Mouse (Mus musculus) left cerebral cortex, postnatal 10 days (tissue): ENCODE measurements around the gene Cnst. TPM values are rescaled to one million over a fixed set of nuclear protein-coding genes. Genes with fewer than 3 reads are reported as not detected.

ENCODE experiments used
- DNase-seq, 2 experiments: peaks; one replicate each; pipeline ENCODE4 v3.0.0; 2021 to 2022; ENCODE audit warnings: low spot score in 2 of 2, mixed read lengths in 1 of 2; ENCODE audit errors: extremely low spot score in 1 of 2
- intact Hi-C: fragments of 180-260 bp; cut with DNase I; formaldehyde crosslinking; loops from one replicate; pipeline ENCODE4 v1.15.1; 2025
- total RNA-seq, 2 experiments: library from RNA; stranded (reverse); gene quantifications; 2 replicates each; pipeline ENCODE4 v1.2.3; 2021

Cnst gene
- total RNA-seq, 2 experiments from 2014 or later: 30.6 to 30.8 TPM

GRCm38 (mm10) chr1:179551336-179551735, 5.2 kb downstream of the Cnst start:
- intact Hi-C loops: no loop called here
- DNase-seq: no peak

GRCm38 (mm10) chr1:179551921-179552320, 5.8 kb downstream of the Cnst start:
- intact Hi-C loops: no loop called here
- DNase-seq: no peak

GRCm38 (mm10) chr1:179552751-179553150, 6.6 kb downstream of the Cnst start:
- intact Hi-C loops: no loop called here
- DNase-seq: no peak

GRCm38 (mm10) chr1:179553197-179553948, 7.2 kb downstream of the Cnst start:
- DNase-seq: no peak
- intact Hi-C loops: no loop called here

- intact Hi-C loops: no loop called here
- DNase-seq: no peak
Observed at GRCm38 (mm10) chr1:179553949-179554347, 7.8 kb downstream of the Cnst start.

- DNase-seq: no peak
- intact Hi-C loops: no loop called here
Observed at GRCm38 (mm10) chr1:179556921-179557320, 10.8 kb downstream of the Cnst start.

GRCm38 (mm10) chr1:179559446-179560194, 13.4 kb downstream of the Cnst start:
- DNase-seq: no peak
- intact Hi-C loops: no loop called here

GRCm38 (mm10) chr1:179560845-179561430, 14.8 kb downstream of the Cnst start:
- no peak for DNase-seq
- intact Hi-C loops: no loop called here

- intact Hi-C loops: no loop called here
- no peak for DNase-seq
Observed at GRCm38 (mm10) chr1:179563211-179563610, 17.0 kb downstream of the Cnst start.

GRCm38 (mm10) chr1:179563926-179564325, 17.8 kb downstream of the Cnst start:
- intact Hi-C loops: no loop called here
- no peak for DNase-seq

- DNase-seq: no peak
- intact Hi-C loops: no loop called here
Observed at GRCm38 (mm10) chr1:179567558-179567957, 21.4 kb downstream of the Cnst start.

GRCm38 (mm10) chr1:179568690-179569398, 22.7 kb downstream of the Cnst start:
- no peak for DNase-seq
- intact Hi-C loops: no loop called here

GRCm38 (mm10) chr1:179570482-179570881, 24.3 kb downstream of the Cnst start:
- intact Hi-C loops: no loop called here

GRCm38 (mm10) chr1:179571686-179572085, 25.5 kb downstream of the Cnst start:
- DNase-seq: no peak
- intact Hi-C loops: no loop called here

More at GRCm38 (mm10) chr1:179570482-179570881, 24.3 kb downstream of the Cnst start:
- DNase-seq: no peak

GRCm38 (mm10) chr1:179573650-179574206, 27.6 kb downstream of the Cnst start:
- DNase-seq: no peak
- intact Hi-C loops: no loop called here

- intact Hi-C loops: no loop called here
- DNase-seq: no peak
Observed at GRCm38 (mm10) chr1:179578625-179579024, 32.5 kb downstream of the Cnst start.

GRCm38 (mm10) chr1:179580200-179580599, 34.0 kb downstream of the Cnst start:
- intact Hi-C loops: no loop called here
- no peak for DNase-seq

GRCm38 (mm10) chr1:179581422-179581821, 35.3 kb downstream of the Cnst start:
- no peak for DNase-seq
- intact Hi-C loops: no loop called here

GRCm38 (mm10) chr1:179582021-179582433, 35.9 kb downstream of the Cnst start:
- DNase-seq: no peak
- intact Hi-C loops: no loop called here
